Mouse (Mus musculus) heart, postnatal 14 days (tissue): Measurements from ENCODE around the gene Irf7. TPM values are rescaled to one million over a fixed set of nuclear protein-coding genes. Genes with fewer than 3 reads are reported as not detected.
A peak's percentile ranks its signal among the peaks of the same experiment; 100 is the strongest.

Source experiments
- DNase-seq, 2 experiments: peaks; one replicate each; pipeline ENCODE4 v3.0.0; 2021 to 2022
- intact Hi-C: fragments of 180-260 bp; cut with DNase I; formaldehyde crosslinking; loops from one replicate; pipeline ENCODE4 v1.15.1; 2025
- total RNA-seq, 2 experiments: library from RNA; stranded (reverse); gene quantifications; 2 replicates each; pipeline ENCODE4 v1.2.3; 2021

The Irf7 gene
- total RNA-seq, 2 experiments from 2014 or later, result 1.6 to 1.7 TPM

DNA sequence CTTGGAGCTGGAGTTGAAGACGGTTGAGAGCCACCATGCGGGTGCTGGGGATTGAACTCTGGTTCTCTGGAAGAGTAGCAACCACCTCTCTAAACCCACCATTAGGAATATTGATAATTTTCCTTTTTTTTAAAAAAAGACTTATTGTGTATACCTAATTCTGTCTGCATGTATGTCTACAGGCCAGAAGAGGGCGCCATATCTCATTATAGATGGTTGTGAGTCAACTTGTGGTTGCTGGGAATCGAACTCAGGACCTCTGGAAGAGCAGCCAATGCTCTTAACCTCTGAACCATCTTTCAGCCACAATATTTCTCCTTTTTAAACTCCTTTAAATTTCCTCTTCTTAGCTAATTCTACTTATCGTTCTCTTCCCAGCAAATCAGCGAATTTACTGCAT lies 39.7 kb downstream of the Irf7 start:
- intact Hi-C loops, result loop anchor here (5.0 to 10.0 kb wide), 2 partner anchors 62 to 136 kb away; no protein-coding TSS in a partner anchor
- DNase-seq, result no peak

GRCm38 (mm10) chr7:141222696-141223215 lies 43.5 kb downstream of the Irf7 start:
- intact Hi-C loops, result loop anchor here (10.0 kb wide), 1 partner anchor 58 kb away; no protein-coding TSS in a partner anchor
- no peak for DNase-seq

- intact Hi-C loops, result loop anchor here (10.0 kb wide), 1 partner anchor 57 kb away; no protein-coding TSS in a partner anchor
- no peak for DNase-seq
These were observed 44.2 kb downstream of the Irf7 start for GRCm38 (mm10) chr7:141222126-141222467.

- peak; percentile 96 for DNase-seq
- intact Hi-C loops, result loop anchor here (10.0 kb wide), 1 partner anchor 57 kb away; no protein-coding TSS in a partner anchor
These were observed 44.8 kb downstream of the Irf7 start for GRCm38 (mm10) chr7:141221249-141222125.

DNA sequence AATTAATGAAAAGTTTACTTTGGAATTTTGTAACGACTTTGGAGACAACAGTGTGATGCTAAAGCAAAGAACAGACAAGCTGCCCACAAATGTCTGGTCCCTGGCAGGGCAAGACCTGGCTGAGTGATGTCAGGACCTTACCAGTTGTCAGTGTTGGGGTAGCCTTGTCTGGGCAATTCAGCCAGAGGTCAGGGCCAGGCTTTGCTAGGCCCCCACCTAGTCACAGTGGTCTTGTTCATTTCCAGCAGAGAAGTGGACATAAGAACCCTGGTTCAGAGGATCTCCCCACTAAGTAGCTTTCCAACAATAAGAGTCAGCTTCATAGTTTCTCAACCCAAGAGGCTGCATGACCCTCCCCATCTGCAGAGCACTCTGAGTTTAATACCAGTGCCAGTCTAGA lies 45.9 kb downstream of the Irf7 start:
- intact Hi-C loops, result loop anchor here (10.0 kb wide), 1 partner anchor 56 kb away; no protein-coding TSS in a partner anchor
- no peak for DNase-seq

DNA sequence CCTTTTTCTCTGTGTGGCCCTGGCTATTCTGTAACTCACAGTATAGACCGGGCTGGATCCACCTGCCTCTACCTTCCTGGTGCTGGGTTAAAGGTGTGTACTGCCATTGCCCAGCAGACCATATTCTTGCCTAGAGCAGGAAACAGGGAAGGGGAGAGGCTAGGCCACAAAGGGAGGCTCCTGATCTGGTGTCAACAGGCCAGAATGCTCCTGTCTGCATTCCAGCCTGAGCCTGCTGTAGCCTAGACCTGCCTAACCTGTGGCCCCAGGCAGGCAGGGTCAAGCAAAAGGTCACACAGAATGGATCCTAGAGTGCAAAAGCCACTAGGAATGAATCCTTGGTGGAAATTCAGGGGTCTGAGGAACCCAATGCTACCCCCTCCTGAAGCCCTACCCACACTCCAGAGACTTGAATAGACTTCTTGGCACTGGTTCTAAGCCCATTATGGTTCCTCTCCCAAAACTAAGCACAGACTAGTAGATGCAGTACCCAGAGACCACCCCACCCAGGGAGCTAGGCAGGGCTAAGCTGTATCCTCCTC lies 46.7 kb downstream of the Irf7 start:
- intact Hi-C loops, result loop anchor here (10.0 kb wide), 1 partner anchor 55 kb away; no protein-coding TSS in a partner anchor
- DNase-seq, result no peak

DNA sequence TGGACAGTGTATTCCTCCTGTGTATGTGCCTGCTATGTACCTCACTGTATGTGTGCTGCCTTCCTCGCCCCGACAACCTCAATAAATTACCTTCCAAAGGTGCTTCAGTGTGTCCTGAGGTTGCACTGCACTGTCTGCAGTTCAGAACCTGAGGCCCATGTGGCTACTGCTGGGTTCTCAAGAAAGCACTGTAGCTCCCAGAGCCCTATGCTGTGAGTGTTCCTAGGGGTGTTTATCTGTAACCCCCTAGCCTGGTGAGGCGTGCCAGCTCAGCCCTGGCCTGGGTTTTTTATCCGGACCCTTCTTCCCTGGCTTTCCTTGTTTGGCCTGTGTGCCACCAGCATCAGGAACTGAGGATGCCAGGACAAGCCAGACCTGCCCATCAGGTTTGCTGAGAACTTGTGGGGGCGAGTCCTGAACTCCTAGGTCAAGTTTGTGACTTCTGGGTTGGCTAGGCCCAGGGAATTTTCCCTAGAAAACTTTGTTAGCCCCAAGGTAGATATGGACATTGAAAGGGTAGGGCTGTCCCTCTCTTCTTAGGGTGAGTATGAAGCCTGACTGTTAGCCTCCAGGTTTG lies 47.6 kb downstream of the Irf7 start:
- intact Hi-C loops, result no loop called here

GRCm38 (mm10) chr7:141218141-141218540 lies 48.1 kb downstream of the Irf7 start:
- intact Hi-C loops, result no loop called here
- no peak for DNase-seq

More for the DNA sequence above, 47.6 kb downstream of the Irf7 start:
- DNase-seq, result no peak

- intact Hi-C loops, result no loop called here
These were observed 48.8 kb downstream of the Irf7 start for GRCm38 (mm10) chr7:141217343-141218013.

GRCm38 (mm10) chr7:141216894-141217293 lies 49.4 kb downstream of the Irf7 start:
- intact Hi-C loops, result no loop called here
- DNase-seq, result no peak

More at GRCm38 (mm10) chr7:141217343-141218013, 48.8 kb downstream of the Irf7 start:
- DNase-seq, result no peak

DNA sequence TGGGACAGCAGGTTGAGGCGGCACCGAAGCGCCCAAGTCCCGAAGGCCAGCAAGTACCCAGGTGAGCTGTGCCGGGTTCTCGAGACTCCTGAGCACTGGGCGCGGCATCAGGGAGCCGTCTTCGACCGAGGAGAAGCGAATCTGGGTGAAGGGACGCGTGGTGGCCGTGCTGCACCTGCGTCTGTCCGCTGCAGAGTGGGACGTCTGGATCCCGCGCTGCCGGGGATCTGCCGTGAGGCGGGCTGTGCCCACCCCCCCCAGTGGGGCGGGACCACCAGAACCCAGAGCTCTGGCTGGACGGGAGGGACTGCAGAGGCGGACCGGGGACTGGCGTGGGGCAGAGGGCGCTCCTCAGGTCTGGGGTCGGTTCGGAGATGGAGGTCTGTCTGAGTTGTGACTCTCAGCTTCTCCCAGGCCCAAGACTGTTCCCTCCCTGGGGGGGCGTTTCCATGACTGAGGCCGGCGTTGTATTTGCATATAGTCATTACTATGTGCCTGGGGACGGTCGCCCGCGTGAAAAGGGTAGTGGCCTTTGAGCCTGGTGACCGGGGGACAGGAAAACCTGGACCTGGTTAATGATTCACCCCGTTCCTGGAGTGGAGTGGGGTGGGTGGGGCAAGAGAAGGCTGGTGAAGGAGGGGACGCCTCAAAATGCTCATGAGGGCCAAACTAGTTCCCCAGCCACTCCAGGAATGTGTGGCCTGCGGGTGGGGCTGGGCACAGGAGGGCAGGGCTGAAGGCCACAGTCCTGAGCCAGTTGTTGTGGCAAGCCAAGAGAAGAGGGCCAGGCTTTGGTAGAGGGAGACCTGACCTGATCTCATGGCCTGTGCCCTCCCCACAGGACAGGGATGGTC lies 50.2 kb downstream of the Irf7 start:
- intact Hi-C loops, result no loop called here
- peak in 1 of 2 experiments; percentile 38 for DNase-seq

- intact Hi-C loops, result no loop called here
- peak; percentile 81 to 85 for DNase-seq
These were observed 51.0 kb downstream of the Irf7 start, which contains the start of gene Rassf7 for GRCm38 (mm10) chr7:141215101-141215879. Rassf7 (plus strand) TSS chr7:141215860.

DNA sequence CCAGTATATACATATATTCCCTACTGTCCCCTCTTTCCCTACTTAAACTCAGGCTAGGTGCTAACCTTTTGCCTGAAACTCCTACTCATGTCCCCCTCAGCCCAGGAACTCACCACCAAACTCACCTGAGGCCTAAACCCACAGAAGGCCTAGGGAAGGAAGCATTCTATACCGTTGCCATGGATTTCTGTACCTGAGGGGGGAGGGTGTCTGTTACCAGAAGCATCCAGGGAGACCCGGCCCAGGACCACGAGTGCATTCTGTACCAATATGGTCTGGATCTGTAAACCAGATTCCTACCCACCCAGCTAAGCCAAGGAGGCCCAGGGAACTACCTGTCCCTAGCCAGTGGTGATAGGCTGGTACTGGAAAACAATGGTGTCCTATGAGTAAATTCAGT lies 52.0 kb downstream of the Irf7 start:
- no peak for DNase-seq
- intact Hi-C loops, result no loop called here

GRCm38 (mm10) chr7:141213605-141214235 lies 52.6 kb downstream of the Irf7 start, which contains the start of gene Lmntd2:
Lmntd2 (minus strand) TSS chr7:141214080.
- intact Hi-C loops, result no loop called here
- DNase-seq, result no peak

DNA sequence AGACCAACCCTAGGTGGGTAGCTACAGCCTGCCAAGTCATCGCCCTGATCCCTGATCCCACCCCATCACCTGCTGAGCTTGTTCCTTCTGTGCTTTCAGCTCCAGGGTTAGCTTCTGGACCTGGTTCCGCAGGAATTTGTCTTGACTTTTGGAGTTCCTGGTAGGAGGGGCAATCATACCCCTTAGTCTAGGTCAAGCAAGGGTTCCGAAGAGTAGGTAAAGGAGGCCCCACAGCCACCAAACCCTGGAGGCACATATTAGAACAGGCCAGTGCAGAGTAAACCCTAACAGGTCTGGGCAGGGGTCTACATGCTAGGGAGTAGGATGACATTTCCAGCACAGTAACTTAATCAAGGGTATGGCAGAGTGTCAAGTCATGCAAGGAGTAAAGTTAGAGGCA lies 53.1 kb downstream of the Irf7 start:
- intact Hi-C loops, result no loop called here
- no peak for DNase-seq
